Mouse (Mus musculus) forebrain, postnatal 0 days (tissue): ENCODE measurements around the gene Gm9817. TPM values are rescaled to one million over a fixed set of nuclear protein-coding genes. Genes with fewer than 3 reads are reported as not detected.

ENCODE experiments used
- ATAC-seq: fragments of 200-750 bp; cut with Nextera tagmentation; 2 replicates; pipeline ENCODE4 v1.8.0; 2017; ENCODE audit warnings: mild to moderate bottlenecking, moderate library complexity
- DNase-seq: peaks from one replicate; pipeline ENCODE4 v3.0.0-alpha.2; 2015
- H3K27ac ChIP-seq: fragments of 300-500 bp; sonication (generic); 2 replicates; pipeline ENCODE4 v1.5.1; 2014; ENCODE audit warnings: low read depth, mild to moderate bottlenecking, antibody characterized with exemption, low read length, moderate library complexity, mixed read lengths
- H3K27me3 ChIP-seq: fragments of 300-500 bp; sonication (generic); 2 replicates; pipeline ENCODE4 v1.6.1; 2014; ENCODE audit warnings: mild to moderate bottlenecking, low read length, mixed read lengths; ENCODE audit not compliant: insufficient read depth
- H3K36me3 ChIP-seq: fragments of 300-500 bp; sonication (generic); 2 replicates; pipeline ENCODE4 v1.6.1; 2014; ENCODE audit warnings: mild to moderate bottlenecking, moderate library complexity; ENCODE audit not compliant: insufficient read depth
- H3K4me1 ChIP-seq: fragments of 300-500 bp; sonication (generic); 2 replicates; pipeline ENCODE4 v1.6.1; 2014; ENCODE audit warnings: antibody characterized with exemption; ENCODE audit not compliant: insufficient read depth
- H3K4me2 ChIP-seq: fragments of 300-500 bp; sonication (generic); 2 replicates; pipeline ENCODE4 v1.6.1; 2014; ENCODE audit warnings: low read depth, mild to moderate bottlenecking, moderate library complexity
- H3K4me3 ChIP-seq: fragments of 300-500 bp; sonication (generic); 2 replicates; pipeline ENCODE4 v1.5.1; 2014; ENCODE audit warnings: low read depth, low read length, mixed read lengths
- H3K9ac ChIP-seq: fragments of 300-500 bp; sonication (generic); 2 replicates; pipeline ENCODE4 v1.6.1; 2014; ENCODE audit warnings: mild to moderate bottlenecking
- H3K9me3 ChIP-seq: fragments of 300-500 bp; sonication (generic); 2 replicates; pipeline ENCODE4 v1.6.1; 2016; ENCODE audit warnings: low read length
- CTCF ChIP-seq: sonication (generic); IDR thresholded peaks from 2 replicates; pipeline ENCODE4 v1.5.1; 2016; ENCODE audit warnings: antibody characterized with exemption, control low read depth, low read depth
- WGBS: fragments of 180-500 bp; shearing (Covaris S2); extraction: QIAGEN DNeasy Blood & Tissue Kit; methylation state at CpG from one replicate; pipeline ENCODE4 v1.1.7; 2014; 5-methylcytosine and 5-hydroxymethylcytosine counted together
- polyA plus RNA-seq: library from polyadenylated mRNA; unstranded; fragments of >200 nt; fragmentation: Nextera tagmentation; extraction: Ambion mirVana; gene quantifications from 2 replicates; pipeline ENCODE4 v1.2.1, GENCODE M21; 2015
- total RNA-seq: library from RNA; depleted of rRNA; stranded (reverse); fragments of >200 nt; gene quantifications from 2 replicates; pipeline ENCODE4 v1.2.3, GENCODE M21; 2014

Gene Gm9817
- total and polyA plus RNA-seq, 2 experiments from 2014 or later, result not detected

DNA sequence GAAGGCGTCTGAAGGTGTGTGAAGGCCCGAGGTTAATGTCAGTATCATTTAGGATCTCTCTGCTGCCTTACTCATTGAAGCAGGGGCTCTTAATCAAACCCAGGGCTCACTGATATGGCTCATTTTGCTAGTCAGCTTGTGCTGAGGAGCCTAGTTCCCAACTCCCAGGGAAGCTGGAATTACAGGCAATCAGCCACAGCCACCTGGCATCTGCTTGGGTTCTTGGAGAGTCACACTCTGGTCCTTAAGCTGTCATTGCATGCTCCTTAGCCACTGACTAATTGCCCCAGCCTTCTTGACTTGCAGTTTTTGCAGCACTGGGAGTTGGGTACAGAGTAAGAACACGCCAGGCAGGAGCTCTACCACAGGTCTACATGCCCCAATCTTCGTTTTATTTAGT lies 42.1 kb upstream of the Gm9817 start:
- Histone ChIP-seq H3K9ac (no peak overlapping the region), H3K27me3 (peaks cover 4% of the 10 kb centered on the region; the same call in 1 of the 2 replicates), H3K4me3 (no peak overlapping the region), H3K36me3 (no peaks in the 10 kb centered on the region), H3K4me2 (no peak overlapping the region), H3K4me1 (no peaks in the 10 kb centered on the region), H3K27ac (no peak overlapping the region), H3K9me3 (no peaks in the 10 kb centered on the region)
- DNase-seq (no peak), ATAC-seq (no peak)
- TF ChIP-seq CTCF, result no peak
- WGBS, result 94% methylated on average over 4 of the region's 4 CpGs

DNA sequence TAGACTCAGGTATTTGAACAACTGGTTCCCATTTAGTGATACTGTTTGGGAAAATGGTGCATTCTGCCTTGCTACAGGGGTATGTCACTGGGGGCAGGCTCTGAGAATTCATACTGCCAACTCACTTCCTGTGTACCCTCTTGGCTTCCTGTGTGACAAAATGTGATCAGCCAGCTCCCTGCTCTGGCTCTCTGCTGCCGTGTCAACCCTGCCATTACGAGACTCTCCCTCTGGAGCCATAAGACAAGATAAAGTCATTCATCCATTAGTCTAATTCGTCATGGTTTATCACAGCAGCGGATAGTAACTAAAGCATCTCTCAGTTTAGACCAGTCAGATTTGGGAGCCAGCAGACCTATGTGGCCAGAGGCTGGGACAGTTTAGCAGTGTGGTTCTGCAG lies 38.3 kb upstream of the Gm9817 start:
- H3K4me1 ChIP-seq, result no peaks in the 10 kb centered on the region
- no peaks in the 10 kb centered on the region for H3K9me3 ChIP-seq
- no peak overlapping the region for H3K4me2 ChIP-seq
- H3K27me3 ChIP-seq, result no peaks in the 10 kb centered on the region
- ATAC-seq (no peak), DNase-seq (no peak)
- no peak overlapping the region for H3K27ac ChIP-seq
- H3K4me3 ChIP-seq, result no peak overlapping the region
- no peaks in the 10 kb centered on the region for H3K36me3 ChIP-seq
- no peak overlapping the region for H3K9ac ChIP-seq
- 83% methylated on average over 4 of the region's 4 CpGs for WGBS
- TF ChIP-seq CTCF, result no peak

DNA sequence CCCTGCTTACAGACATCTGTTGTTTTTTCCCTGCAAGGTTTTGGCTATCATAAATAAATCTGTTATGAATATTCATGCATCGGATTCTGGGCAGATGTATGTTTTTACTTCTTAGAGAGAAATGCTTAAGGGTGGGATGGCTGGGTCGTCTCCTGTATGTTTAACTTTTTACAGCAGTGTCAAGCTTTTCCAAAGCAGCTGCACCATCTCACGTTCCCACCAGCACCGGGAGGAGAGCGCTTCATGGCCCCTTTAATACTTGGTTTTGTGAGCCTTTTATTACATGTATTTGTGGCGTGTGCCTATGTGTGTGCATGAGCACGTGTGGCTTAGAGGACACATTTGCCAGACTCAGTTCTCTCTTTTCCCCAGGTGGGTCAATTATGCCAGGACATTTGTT lies 37.8 kb upstream of the Gm9817 start:
- ATAC-seq, result no peak
- Histone ChIP-seq H3K27ac (no peak overlapping the region), H3K9ac (no peak overlapping the region), H3K27me3 (no peaks in the 10 kb centered on the region), H3K36me3 (no peaks in the 10 kb centered on the region), H3K4me2 (no peak overlapping the region), H3K4me3 (no peak overlapping the region), H3K9me3 (no peaks in the 10 kb centered on the region), H3K4me1 (no peaks in the 10 kb centered on the region)
- no peak for DNase-seq
- no peak for TF ChIP-seq CTCF
- WGBS, result 67% methylated on average over 7 of the region's 7 CpGs

DNA sequence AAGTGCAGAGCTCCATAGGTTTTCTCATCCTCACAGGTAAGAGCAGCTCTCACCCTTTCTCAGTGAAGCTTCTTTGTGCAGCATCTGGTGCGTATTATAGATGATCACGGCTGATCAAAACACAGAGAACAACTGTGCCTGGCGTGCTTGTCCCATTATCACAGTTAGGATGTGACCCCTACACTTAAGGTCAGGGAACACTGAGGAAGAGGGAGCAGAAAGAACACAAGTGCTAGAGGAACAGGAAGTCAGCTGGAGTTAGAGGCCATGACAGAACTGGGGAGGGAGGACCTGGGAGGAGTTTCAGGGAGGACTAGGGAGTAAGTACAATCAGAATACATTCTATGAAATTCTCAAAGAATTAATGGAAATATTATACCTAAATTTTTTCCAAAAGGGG lies 35.0 kb upstream of the Gm9817 start:
- H3K4me2 ChIP-seq, result no peak overlapping the region
- H3K36me3 ChIP-seq, result no peaks in the 10 kb centered on the region
- no peak for DNase-seq
- no peak overlapping the region for H3K27ac ChIP-seq
- no peaks in the 10 kb centered on the region for H3K4me1 ChIP-seq
- no peaks in the 10 kb centered on the region for H3K27me3 ChIP-seq
- no peaks in the 10 kb centered on the region for H3K9me3 ChIP-seq
- no peak overlapping the region for H3K9ac ChIP-seq
- TF ChIP-seq CTCF, result no peak
- ATAC-seq, result no peak
- WGBS, result 81% methylated on average over 3 of the region's 3 CpGs
- no peak overlapping the region for H3K4me3 ChIP-seq

DNA sequence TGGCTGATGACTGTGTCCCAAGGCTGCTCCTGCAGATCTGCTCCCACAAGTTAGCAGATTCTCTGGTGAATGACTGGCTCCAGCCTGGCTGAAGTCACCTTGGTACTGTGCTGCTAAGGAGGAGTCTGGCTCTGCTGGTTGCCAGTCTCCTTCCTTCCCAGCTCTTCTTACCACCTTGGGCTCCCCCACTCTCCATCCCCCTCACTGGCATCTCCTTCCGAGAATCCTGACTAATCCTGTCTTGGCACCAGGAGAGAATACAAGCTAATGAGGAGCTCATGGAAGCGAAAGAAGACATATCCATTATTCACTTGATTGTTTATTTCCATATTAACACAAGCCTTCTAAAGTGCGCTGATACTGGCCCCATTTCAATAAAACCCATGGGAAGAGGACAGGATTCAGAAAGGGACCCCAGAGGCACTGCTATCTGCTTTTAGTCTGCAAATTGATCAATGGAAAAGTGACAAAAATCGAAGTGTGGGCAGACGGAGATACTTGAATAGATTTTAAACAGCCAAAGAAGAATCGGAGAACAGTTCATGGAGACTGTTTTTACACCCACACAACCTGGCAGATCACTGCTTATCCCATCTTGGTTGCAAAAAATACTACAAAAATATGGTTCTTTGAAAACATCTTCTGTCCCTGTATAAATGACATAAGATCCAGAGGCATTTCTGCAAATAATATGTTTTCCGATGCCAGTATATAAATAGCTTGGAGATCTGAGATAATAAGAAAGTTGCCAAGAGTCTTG lies 29.1 kb upstream of the Gm9817 start:
- Histone ChIP-seq H3K4me2 (no peak overlapping the region), H3K4me3 (no peak overlapping the region), H3K4me1 (peaks cover 8% of the 10 kb centered on the region; the same call in 1 of the 2 replicates), H3K9me3 (no peaks in the 10 kb centered on the region), H3K36me3 (no peaks in the 10 kb centered on the region), H3K27me3 (no peaks in the 10 kb centered on the region), H3K9ac (no peak overlapping the region), H3K27ac (no peak overlapping the region)
- WGBS, result 40% methylated on average over 7 of the region's 7 CpGs
- peak; percentile 68 for ATAC-seq
- DNase-seq, result peak; percentile 57
- TF ChIP-seq CTCF, result no peak

DNA sequence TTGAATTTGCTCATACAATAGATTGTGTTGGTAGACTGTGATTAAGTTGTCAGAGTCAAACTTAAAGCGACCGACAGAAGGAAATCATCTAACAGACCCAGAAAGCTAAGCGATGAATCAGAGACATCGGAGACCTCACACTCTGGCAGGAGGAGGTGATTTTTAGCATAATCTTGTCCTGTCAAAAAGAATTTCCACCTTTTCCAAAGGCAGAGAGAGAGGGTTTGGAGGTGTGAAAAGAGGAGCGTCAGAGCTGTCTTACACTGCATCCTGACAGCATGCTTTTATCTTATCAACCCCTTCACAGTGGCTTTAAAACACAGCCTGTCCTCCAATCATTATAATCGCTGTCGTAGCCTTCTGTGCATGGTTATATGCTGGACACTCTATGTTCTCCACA lies 25.7 kb upstream of the Gm9817 start:
- WGBS, result 58% methylated on average over 7 of the region's 7 CpGs
- 0 out of 2 replicates have a peak overlapping the region, but pooled peaks have one; percentile 29 for H3K27ac ChIP-seq
- H3K9me3 ChIP-seq, result no peaks in the 10 kb centered on the region
- peaks cover 8% of the 10 kb centered on the region; the same call in 1 of the 2 replicates for H3K4me1 ChIP-seq
- TF ChIP-seq CTCF, result no peak
- ATAC-seq (peak; percentile 32), DNase-seq (no peak)
- no peaks in the 10 kb centered on the region for H3K27me3 ChIP-seq
- H3K4me2 ChIP-seq, result no peak overlapping the region; the same call in 1 of the 2 replicates
- H3K4me3 ChIP-seq, result no peak overlapping the region
- H3K36me3 ChIP-seq, result no peaks in the 10 kb centered on the region
- no peak overlapping the region for H3K9ac ChIP-seq

DNA sequence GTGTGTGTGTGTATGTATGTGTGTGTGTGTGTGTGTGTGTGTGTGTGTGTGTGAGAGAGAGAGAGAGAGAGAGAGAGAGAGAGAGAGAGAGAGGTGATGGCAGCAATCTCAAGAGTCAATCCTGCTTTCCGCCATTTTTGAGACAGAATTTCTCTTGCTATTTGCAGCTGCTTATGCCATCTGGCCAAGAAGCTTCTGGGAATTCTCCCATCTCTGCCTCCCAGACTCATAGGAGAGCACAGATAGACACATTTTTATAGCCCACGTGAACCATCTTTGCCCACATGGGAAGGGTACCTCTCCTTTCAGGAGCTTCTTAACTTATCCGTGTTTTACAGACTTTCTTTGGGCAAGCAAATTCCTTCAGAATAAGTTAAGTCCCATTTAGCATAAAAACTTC lies 24.6 kb upstream of the Gm9817 start:
- no peak overlapping the region for H3K4me3 ChIP-seq
- H3K27ac ChIP-seq, result no peak overlapping the region
- no peak for TF ChIP-seq CTCF
- 73% methylated on average over 3 of the region's 3 CpGs for WGBS
- H3K4me2 ChIP-seq, result no peak overlapping the region
- ATAC-seq (no peak), DNase-seq (peak; percentile 67)
- no peaks in the 10 kb centered on the region for H3K27me3 ChIP-seq
- H3K9me3 ChIP-seq, result no peaks in the 10 kb centered on the region
- no peak overlapping the region for H3K9ac ChIP-seq
- no peaks in the 10 kb centered on the region for H3K36me3 ChIP-seq
- H3K4me1 ChIP-seq, result peaks cover 6% of the 10 kb centered on the region; the same call in 1 of the 2 replicates
